Comparison of ENCODE assay signal across 8 mouse cellular contexts in genomic region chr2:154552424-154552907, GRCm38 (mm10). TPM values are rescaled to one million over a fixed set of nuclear protein-coding genes. Genes with fewer than 3 reads are reported as not detected.
DNase-seq lines count a peak whose midpoint lies in the region; ATAC-seq lines count a peak whose summit lies in the region.

No protein-coding gene starts in this region.

- peak overlapping the region; percentile 54 for H3K27ac ChIP-seq in forebrain, embryonic 16.5 days (ENCODE audit: low read length)

- peak; percentile 70 for DNase-seq in ES-CJ7 (ENCODE audit: low read depth, low spot score)
- peak; percentile 83 to 85 for DNase-seq in cerebellum, adult 18-20 months
- peak; percentile 35 for DNase-seq in heart, postnatal 25 days (ENCODE audit: low spot score)
- peak; percentile 10 for DNase-seq in large intestine, adult 2 months (ENCODE audit: low read depth, low spot score)
- DNase-seq in lung, postnatal 10 days = peak; percentile 85
- DNase-seq in retina, embryonic 14.5 days (ENCODE audit: low spot score) = peak; percentile 70
- peak; percentile 82 for DNase-seq in thymus, postnatal 25 days

- H3K9me3 ChIP-seq in forebrain, embryonic 16.5 days (ENCODE audit: control insufficient read depth, low read length) = no peaks in the 10 kb centered on the region

- H3K4me1 ChIP-seq in forebrain, embryonic 16.5 days (replicated peaks; ENCODE audit: control insufficient read depth, insufficient read depth, low read length) = peaks cover 37% of the 10 kb centered on the region

- no peak overlapping the region for H3K4me3 ChIP-seq in forebrain, embryonic 16.5 days (replicated peaks; ENCODE audit: low read length)

- peak overlapping the region; percentile 22 for H3K4me2 ChIP-seq in forebrain, embryonic 16.5 days (ENCODE audit: low read length)

- 15% methylated on average over 27 of the region's 27 CpGs for WGBS in forebrain, embryonic 16.5 days
- WGBS in large intestine, adult 2 months = 15% methylated on average over 27 of the region's 27 CpGs

- no peaks in the 10 kb centered on the region; the same call in 1 of the 2 replicates for H3K27me3 ChIP-seq in forebrain, embryonic 16.5 days (replicated peaks; ENCODE audit: control insufficient read depth, insufficient read depth, low read length)

- intact Hi-C loops in heart, postnatal 25 days (cut with DNase I) = loop anchor here (5.0 kb wide), 2 partner anchors 35 to 60 kb away; partner anchors contain the start of genes 4930519P11Rik and Zfp341

- peak; percentile 79 for ATAC-seq in forebrain, embryonic 16.5 days

- H3K9ac ChIP-seq in forebrain, embryonic 16.5 days (replicated peaks; ENCODE audit: low read depth, low read length) = peak overlapping the region; percentile 10; the same call in 1 of the 2 replicates

- H3K36me3 ChIP-seq in forebrain, embryonic 16.5 days (ENCODE audit: control insufficient read depth, insufficient read depth) = no peaks in the 10 kb centered on the region

RNA-seq across cellular contexts. Expression of gene Actl10, which starts 0.9 kb away (rescaled TPM):
- polyA plus RNA-seq in forebrain, embryonic 16.5 days (2015; fragmentation: Nextera tagmentation; extraction: Ambion mirVana) = 0.37 and 0.86 TPM in 2 replicates
- total RNA-seq in heart, postnatal 25 days (2021) = not detected
- polyA plus RNA-seq in large intestine, adult 2 months (2012; rRNA removed) = not detected in 2 replicates

RNA-seq across cellular contexts. Expression of gene 1700003F12Rik, which starts 5.6 kb away (rescaled TPM):
- polyA plus RNA-seq in forebrain, embryonic 16.5 days (2015; fragmentation: Nextera tagmentation; extraction: Ambion mirVana) = 1.9 and 2.9 TPM in 2 replicates
- total RNA-seq in heart, postnatal 25 days (2021) = not detected
- polyA plus RNA-seq in large intestine, adult 2 months (2012; rRNA removed) = not detected in 2 replicates

RNA-seq across cellular contexts. Expression of gene Necab3, which starts 6.2 kb away (rescaled TPM):
- polyA plus RNA-seq in forebrain, embryonic 16.5 days (2015; fragmentation: Nextera tagmentation; extraction: Ambion mirVana) = 22.0 and 27.1 TPM in 2 replicates
- under 1 TPM; 0.36 to 0.39 TPM for total RNA-seq in heart, postnatal 25 days (2021)
- polyA plus RNA-seq in large intestine, adult 2 months (2012; rRNA removed) = 0.64 and 0.83 TPM in 2 replicates

RNA-seq across cellular contexts. Expression of gene E2f1, which starts 17.2 kb away (rescaled TPM):
- polyA plus RNA-seq in forebrain, embryonic 16.5 days (2015; fragmentation: Nextera tagmentation; extraction: Ambion mirVana) = 10.8 and 12.1 TPM in 2 replicates
- total RNA-seq in heart, postnatal 25 days (2021) = 1 to 10 TPM; 1.1 to 1.2 TPM
- polyA plus RNA-seq in large intestine, adult 2 months (2012; rRNA removed) = 9.2 and 9.5 TPM in 2 replicates

RNA-seq across cellular contexts. Expression of gene Pxmp4, which starts 51.0 kb away (rescaled TPM):
- 12.0 and 14.8 TPM in 2 replicates for polyA plus RNA-seq in forebrain, embryonic 16.5 days (2015; fragmentation: Nextera tagmentation; extraction: Ambion mirVana)
- total RNA-seq in heart, postnatal 25 days (2021) = 10 to 100 TPM; 23.9 to 26.0 TPM
- 22.7 and 26.2 TPM in 2 replicates for polyA plus RNA-seq in large intestine, adult 2 months (2012; rRNA removed)

Comparison
In these comparisons a context has a peak if more than half of its experiments do, and no peak if none do; other contexts are left out.
1. DNase-seq: peak in every context shown above with its lines; median percentile 85 in lung, postnatal 10 days; 84 in cerebellum, adult 18-20 months; 82 in thymus, postnatal 25 days; 70 in ES-CJ7; 70 in retina, embryonic 14.5 days; 35 in heart, postnatal 25 days; 10 in large intestine, adult 2 months.
2. RNA of gene Necab3, which starts 6.2 kb away (polyA plus RNA-seq): 22.0 to 27.1 TPM in forebrain, embryonic 16.5 days; 0.64 to 0.83 TPM in large intestine, adult 2 months; every median in the first group is over 10 times any median in the second.